Comparison of ENCODE assay signal across 8 mouse cellular contexts in the genomic region with DNA sequence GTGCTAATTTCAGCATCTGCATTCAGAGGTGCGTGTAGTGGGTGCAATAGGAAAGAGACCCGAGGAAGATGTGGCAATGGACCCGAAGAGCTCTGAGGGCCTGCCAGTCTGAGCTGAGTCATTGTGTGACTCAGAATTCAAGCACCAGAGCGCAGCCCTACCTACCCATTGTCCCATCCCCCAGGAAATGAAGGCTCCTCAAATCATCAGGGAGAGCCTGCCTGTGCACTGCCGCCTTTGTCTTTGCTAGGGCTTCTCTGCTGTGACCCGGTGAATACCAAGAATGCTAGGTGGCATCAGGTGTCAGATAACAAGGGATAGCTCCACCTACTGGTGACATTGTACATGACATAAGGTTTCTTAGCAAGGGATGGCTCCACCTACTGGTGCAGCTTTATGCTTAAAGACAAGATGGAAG. TPM values are rescaled to one million over a fixed set of nuclear protein-coding genes. Genes with fewer than 3 reads are reported as not detected.
DNase-seq lines count a peak whose midpoint lies in the region; ATAC-seq lines count a peak whose summit lies in the region.

No protein-coding gene starts in this region.

- no peak overlapping the region for H3K4me3 ChIP-seq in forebrain, embryonic 14.5 days (ENCODE audit: low read depth, low read length)
- H3K4me3 ChIP-seq in hindbrain, embryonic 10.5 days = peak overlapping the region; percentile 92
- peak overlapping the region; percentile 12; the same call in 1 of the 2 replicates for H3K4me3 ChIP-seq in lung, embryonic 16.5 days (ENCODE audit: low read length)

- no peak for ATAC-seq in forebrain, embryonic 14.5 days
- ATAC-seq in lung, embryonic 16.5 days (ENCODE audit: low read depth) = no peak

- no peak overlapping the region for H3K9ac ChIP-seq in forebrain, embryonic 14.5 days (ENCODE audit: low read length)
- no peak overlapping the region for H3K9ac ChIP-seq in lung, embryonic 16.5 days (ENCODE audit: low read length)

- H3K27ac ChIP-seq in forebrain, embryonic 14.5 days (ENCODE audit: low read depth, low read length) = no peak overlapping the region
- peak overlapping the region; percentile 99 for H3K27ac ChIP-seq in hindbrain, embryonic 10.5 days
- H3K27ac ChIP-seq in lung, embryonic 16.5 days (ENCODE audit: low read length) = peak overlapping the region; percentile 7; the same call in 1 of the 2 replicates

- H3K36me3 ChIP-seq in forebrain, embryonic 14.5 days (ENCODE audit: control insufficient read depth, insufficient read depth, low read length) = peaks cover 48% of the 10 kb centered on the region
- H3K36me3 ChIP-seq in hindbrain, embryonic 10.5 days = peaks cover 63% of the 10 kb centered on the region
- H3K36me3 ChIP-seq in lung, embryonic 16.5 days (ENCODE audit: control insufficient read depth, insufficient read depth, low read length) = peaks cover 39% of the 10 kb centered on the region

- H3K9me3 ChIP-seq in forebrain, embryonic 14.5 days (replicated peaks; ENCODE audit: control insufficient read depth, low read length) = no peaks in the 10 kb centered on the region
- no peaks in the 10 kb centered on the region for H3K9me3 ChIP-seq in hindbrain, embryonic 10.5 days
- H3K9me3 ChIP-seq in lung, embryonic 16.5 days (ENCODE audit: control insufficient read depth, low read length) = no peaks in the 10 kb centered on the region

- DNase-seq in MEL-GATA-1-ER (ENCODE audit: extremely low read depth, low read depth) = peak; percentile 93
- DNase-seq in cerebellum, adult 11 months = peak; percentile 79
- peak; percentile 95 for DNase-seq in forebrain, embryonic 14.5 days (ENCODE audit: low spot score)
- peak; percentile 83 for DNase-seq in hindbrain, embryonic 10.5 days (ENCODE audit: low spot score)
- peak; percentile 96 for DNase-seq in layer of hippocampus, adult 9-10 months (ENCODE audit: low spot score)
- DNase-seq in ovary, postnatal 14 days (ENCODE audit: low spot score) = peak; percentile 74
- peak; percentile 89 for DNase-seq in thymus, postnatal 14 days

- WGBS in forebrain, embryonic 14.5 days = 3% methylated on average over 6 of the region's 6 CpGs
- 6% methylated on average over 6 of the region's 6 CpGs for WGBS in hindbrain, embryonic 10.5 days
- 12% methylated on average over 6 of the region's 6 CpGs for WGBS in lung, embryonic 16.5 days

- H3K4me1 ChIP-seq in forebrain, embryonic 14.5 days (ENCODE audit: control insufficient read depth, insufficient read depth, low read length) = peaks cover 17% of the 10 kb centered on the region
- peaks cover 58% of the 10 kb centered on the region for H3K4me1 ChIP-seq in hindbrain, embryonic 10.5 days (replicated peaks)
- peaks cover 28% of the 10 kb centered on the region for H3K4me1 ChIP-seq in lung, embryonic 16.5 days (replicated peaks; ENCODE audit: control insufficient read depth, insufficient read depth, low read length)

- peak overlapping the region; percentile 91 for H3K4me2 ChIP-seq in forebrain, embryonic 14.5 days (ENCODE audit: low read length)
- H3K4me2 ChIP-seq in lung, embryonic 16.5 days (ENCODE audit: low read depth, low read length) = peak overlapping the region; percentile 73

- no peaks in the 10 kb centered on the region for H3K27me3 ChIP-seq in forebrain, embryonic 14.5 days (replicated peaks; ENCODE audit: control insufficient read depth, insufficient read depth, low read length)
- no peaks in the 10 kb centered on the region for H3K27me3 ChIP-seq in hindbrain, embryonic 10.5 days (ENCODE audit: insufficient read depth, poor library complexity, severe bottlenecking)
- H3K27me3 ChIP-seq in lung, embryonic 16.5 days (ENCODE audit: control insufficient read depth, insufficient read depth, low read depth, low read length) = no peaks in the 10 kb centered on the region

RNA-seq across cellular contexts. Expression of a gene that starts 3.4 kb away (rescaled TPM):
- 958 and 988 TPM in 2 replicates for polyA plus RNA-seq in forebrain, embryonic 14.5 days (2014; fragmentation: Nextera tagmentation; extraction: Ambion mirVana)
- polyA plus RNA-seq in hindbrain, embryonic 10.5 days (2016; fragmentation: Nextera tagmentation; extraction: Ambion mirVana) = 2,517 and 3,327 TPM in 2 replicates
- polyA plus RNA-seq in lung, embryonic 16.5 days (2015; fragmentation: Nextera tagmentation; extraction: Ambion mirVana) = 1,425 and 1,551 TPM in 2 replicates

RNA-seq across cellular contexts. Expression of a gene that starts 38.8 kb away (rescaled TPM):
- polyA plus RNA-seq in forebrain, embryonic 14.5 days (2014; fragmentation: Nextera tagmentation; extraction: Ambion mirVana) = not detected in 2 replicates
- polyA plus RNA-seq in hindbrain, embryonic 10.5 days (2016; fragmentation: Nextera tagmentation; extraction: Ambion mirVana) = 0.14 TPM in 1 of 2 replicates, not detected in the other
- polyA plus RNA-seq in lung, embryonic 16.5 days (2015; fragmentation: Nextera tagmentation; extraction: Ambion mirVana) = not detected in 2 replicates

RNA-seq across cellular contexts. Expression of a gene that starts 41.5 kb away (rescaled TPM):
- 21.2 and 25.1 TPM in 2 replicates for polyA plus RNA-seq in forebrain, embryonic 14.5 days (2014; fragmentation: Nextera tagmentation; extraction: Ambion mirVana)
- 29.4 and 40.4 TPM in 2 replicates for polyA plus RNA-seq in hindbrain, embryonic 10.5 days (2016; fragmentation: Nextera tagmentation; extraction: Ambion mirVana)
- 24.8 and 30.3 TPM in 2 replicates for polyA plus RNA-seq in lung, embryonic 16.5 days (2015; fragmentation: Nextera tagmentation; extraction: Ambion mirVana)
